Mouse (Mus musculus) C2C12 (cell line): Measurements from ENCODE around the gene H2-Aa.

ENCODE experiments used
- CEBPB ChIP-seq: IDR thresholded peaks from one replicate; pipeline ENCODE4 v1.6.1; 2011; ENCODE audit warnings: low read depth, mild to moderate bottlenecking, control low read depth, moderate library complexity
- CTCF ChIP-seq: IDR thresholded peaks from one replicate; pipeline ENCODE4 v1.5.1; 2011; ENCODE audit not compliant: control insufficient read depth, insufficient read depth, insufficient read length
- MAX ChIP-seq: IDR thresholded peaks from one replicate; pipeline ENCODE4 v1.6.1; 2011; ENCODE audit warnings: mild to moderate bottlenecking, control low read depth
- MYOD1 ChIP-seq: IDR thresholded peaks from one replicate; pipeline ENCODE4 v1.6.1; 2011; ENCODE audit warnings: low read depth; ENCODE audit not compliant: control insufficient read depth, insufficient read length
- MYOG ChIP-seq: IDR thresholded peaks from one replicate; pipeline ENCODE4 v1.6.1; 2011; ENCODE audit not compliant: control insufficient read depth, insufficient read length; ENCODE audit errors: extremely low read depth
- USF1 ChIP-seq: IDR thresholded peaks from one replicate; pipeline ENCODE4 v1.6.1; 2011; ENCODE audit warnings: low read depth, mild to moderate bottlenecking, control low read depth, moderate library complexity

DNA sequence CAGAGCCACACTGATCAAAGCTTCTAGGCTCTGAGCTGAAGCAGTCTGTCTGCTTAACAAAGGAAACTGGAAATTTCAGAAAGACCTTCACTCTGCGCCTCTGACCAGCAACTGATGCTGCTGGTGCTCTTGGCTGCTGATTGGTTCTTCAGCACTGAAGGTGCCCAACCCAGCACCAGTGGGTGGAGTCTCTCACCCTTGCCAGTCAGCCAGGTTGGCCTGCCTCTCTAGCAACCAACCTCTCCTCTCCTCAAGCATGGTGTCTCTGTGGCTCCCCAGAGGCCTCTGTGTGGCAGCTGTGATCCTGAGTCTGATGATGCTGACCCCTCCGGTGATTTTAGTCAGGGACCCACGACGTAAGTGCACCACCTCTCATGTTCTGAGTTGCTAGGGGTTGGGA, 37.8 kb upstream of the H2-Aa start, which contains the start of gene H2-Eb2:
- TF ChIP-seq CTCF (no peak), MAX (no peak), USF1 (no peak), MYOG (no peak), MYOD1 (no peak), CEBPB (no peak)
